Mouse (Mus musculus) embryonic facial prominence, embryonic 11.5 days (tissue): ENCODE data around the gene Slc29a1. TPM values are rescaled to one million over a fixed set of nuclear protein-coding genes. Genes with fewer than 3 reads are reported as not detected.

Source experiments
- ATAC-seq: fragments of 200-750 bp; cut with Nextera tagmentation; replicated peaks from 2 replicates; pipeline ENCODE4 v1.8.0; 2017; ENCODE audit warnings: low read depth; ENCODE audit not compliant: insufficient number of reproducible peaks, low FRiP score, low TSS enrichment
- DNase-seq: peaks from one replicate; pipeline ENCODE4 v3.0.0-alpha.2; 2015; ENCODE audit warnings: low spot score
- H3K27ac ChIP-seq: fragments of 300-500 bp; sonication (generic); replicated peaks from 2 replicates; pipeline ENCODE4 v1.5.1; 2014; ENCODE audit warnings: mild to moderate bottlenecking, low read depth, low read length, control low read depth
- H3K27me3 ChIP-seq: fragments of 300-500 bp; sonication (generic); 2 replicates; pipeline ENCODE4 v1.6.1; 2014; ENCODE audit warnings: mild to moderate bottlenecking, low read length, moderate library complexity, mixed read lengths; ENCODE audit not compliant: control insufficient read depth, insufficient read depth
- H3K36me3 ChIP-seq: fragments of 300-500 bp; sonication (generic); replicated peaks from 2 replicates; pipeline ENCODE4 v1.6.1; 2014; ENCODE audit warnings: low read depth, mild to moderate bottlenecking, low read length, moderate library complexity, mixed read lengths; ENCODE audit not compliant: control insufficient read depth, insufficient read depth
- H3K4me1 ChIP-seq: fragments of 300-500 bp; sonication (generic); 2 replicates; pipeline ENCODE4 v1.6.1; 2014; ENCODE audit warnings: low read length, mixed read lengths; ENCODE audit not compliant: control insufficient read depth, insufficient read depth
- H3K4me2 ChIP-seq: fragments of 300-500 bp; sonication (generic); 2 replicates; pipeline ENCODE4 v1.6.1; 2014; ENCODE audit warnings: low read depth, mild to moderate bottlenecking, control low read depth, low read length, moderate library complexity
- H3K4me3 ChIP-seq: fragments of 300-500 bp; sonication (generic); 2 replicates; pipeline ENCODE4 v1.5.1; 2014; ENCODE audit warnings: low read depth, low read length, control low read depth
- H3K9ac ChIP-seq: fragments of 300-500 bp; sonication (generic); replicated peaks from 2 replicates; pipeline ENCODE4 v1.6.1; 2014; ENCODE audit warnings: mild to moderate bottlenecking, control low read depth, low read length
- H3K9me3 ChIP-seq: fragments of 300-500 bp; sonication (generic); replicated peaks from 2 replicates; pipeline ENCODE4 v1.6.1; 2016; ENCODE audit warnings: mild to moderate bottlenecking, low read length, inconsistent platforms, mixed read lengths; ENCODE audit not compliant: control insufficient read depth
- WGBS: fragments of 180-500 bp; shearing (Covaris S2); extraction: QIAGEN DNeasy Blood & Tissue Kit; methylation state at CpG from one replicate; pipeline ENCODE4 v1.1.7; 2014; 5-methylcytosine and 5-hydroxymethylcytosine counted together
- polyA plus RNA-seq: library from polyadenylated mRNA; unstranded; fragments of >200 nt; fragmentation: Nextera tagmentation; extraction: Ambion mirVana; gene quantifications from 2 replicates; pipeline ENCODE4 v1.2.1, GENCODE M21; 2014

Slc29a1 gene
- polyA plus RNA-seq, 1 experiment from 2014 or later, result 52.5 TPM

DNA sequence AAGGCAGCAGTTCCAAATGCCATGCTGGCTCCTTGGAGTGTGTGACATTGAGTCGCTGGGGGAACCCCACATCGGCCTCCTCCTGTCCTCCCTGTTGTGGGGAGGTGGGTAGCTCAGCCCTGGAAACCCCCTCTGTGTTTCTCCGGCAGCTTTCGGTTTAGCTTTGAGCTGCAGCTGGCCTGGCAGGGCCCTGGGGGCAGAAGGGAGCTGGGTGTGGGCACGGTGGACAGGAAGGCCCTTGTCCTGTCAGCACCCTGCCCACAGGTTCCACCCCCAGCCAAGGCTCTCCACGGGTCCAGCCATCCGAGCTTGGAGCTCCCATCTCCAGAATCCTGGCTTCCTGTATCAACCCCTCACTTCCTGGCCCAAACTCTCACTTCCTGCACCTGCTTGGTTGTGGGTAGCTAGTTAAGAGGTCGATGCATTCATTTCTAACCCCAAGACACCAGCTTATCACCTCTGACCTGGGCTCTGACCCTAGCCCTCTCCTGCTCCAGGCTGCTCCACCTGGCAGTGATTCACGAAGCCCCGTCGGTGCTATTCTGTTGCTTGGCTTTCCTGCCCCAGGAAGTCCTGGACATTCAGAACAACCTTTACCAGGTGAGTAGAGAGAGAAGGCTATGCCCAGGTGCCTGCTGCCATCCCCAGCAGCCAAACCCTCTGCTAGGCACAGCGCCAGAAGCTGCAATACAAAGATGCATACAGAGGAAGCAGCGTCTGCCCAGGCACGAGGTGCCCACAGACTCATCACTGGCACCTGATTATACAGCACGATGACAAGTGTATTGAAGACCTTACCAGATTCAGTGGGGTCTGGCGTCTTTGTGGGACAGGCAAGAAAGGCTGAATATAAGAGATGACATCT, 41.2 kb downstream of the Slc29a1 start:
- no peaks in the 10 kb centered on the region for H3K9me3 ChIP-seq
- no peak for DNase-seq
- no peak overlapping the region for H3K4me3 ChIP-seq
- H3K4me1 ChIP-seq, result peaks cover 5% of the 10 kb centered on the region; the same call in 1 of the 2 replicates
- H3K36me3 ChIP-seq, result no peaks in the 10 kb centered on the region
- 61% methylated on average over 16 of the region's 16 CpGs for WGBS
- ATAC-seq, result no peak
- no peak overlapping the region for H3K27ac ChIP-seq
- H3K4me2 ChIP-seq, result no peak overlapping the region
- 0 out of 2 replicates have a peak, but pooled peaks cover 2% of the 10 kb centered on the region for H3K27me3 ChIP-seq
- H3K9ac ChIP-seq, result no peak overlapping the region; the same call in 1 of the 2 replicates

DNA sequence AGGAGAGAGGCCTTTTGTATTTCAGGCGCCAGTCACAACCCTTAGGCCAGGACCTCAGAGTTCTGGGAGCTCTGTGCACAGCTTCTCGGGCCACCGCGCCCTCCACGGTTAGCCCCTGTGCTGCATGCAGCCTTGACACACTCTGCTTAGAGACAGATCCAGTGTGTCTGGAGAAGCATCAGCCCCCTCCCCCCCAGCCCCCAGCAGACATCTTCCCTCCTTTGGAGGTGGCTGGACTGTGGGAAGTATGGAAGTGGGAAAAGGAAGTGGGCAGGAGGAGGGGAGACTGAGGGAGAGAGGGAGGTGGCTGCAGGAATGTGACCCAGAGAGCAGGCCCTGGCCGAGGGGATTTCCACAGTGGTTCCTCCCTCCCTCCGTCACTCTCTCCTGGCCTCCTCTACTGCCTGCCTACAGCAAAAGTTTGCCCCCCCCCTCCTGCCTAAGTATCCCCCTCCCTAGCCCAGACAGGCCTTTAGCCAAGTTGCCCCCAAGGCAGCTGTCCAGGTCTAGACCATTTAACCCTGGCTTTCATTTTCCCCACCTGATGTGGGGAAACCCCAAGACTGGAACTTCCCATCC, 42.1 kb downstream of the Slc29a1 start:
- no peaks in the 10 kb centered on the region for H3K36me3 ChIP-seq
- 0 out of 2 replicates have a peak overlapping the region, but pooled peaks have one; percentile 22 for H3K9ac ChIP-seq
- H3K4me2 ChIP-seq, result no peak overlapping the region
- H3K9me3 ChIP-seq, result no peaks in the 10 kb centered on the region
- no peak overlapping the region for H3K4me3 ChIP-seq
- DNase-seq (no peak), ATAC-seq (no peak)
- H3K27me3 ChIP-seq, result 0 out of 2 replicates have a peak, but pooled peaks cover 2% of the 10 kb centered on the region
- no peak overlapping the region for H3K27ac ChIP-seq
- peaks cover 5% of the 10 kb centered on the region; the same call in 1 of the 2 replicates for H3K4me1 ChIP-seq
- WGBS, result 67% methylated on average over 6 of the region's 7 CpGs

DNA sequence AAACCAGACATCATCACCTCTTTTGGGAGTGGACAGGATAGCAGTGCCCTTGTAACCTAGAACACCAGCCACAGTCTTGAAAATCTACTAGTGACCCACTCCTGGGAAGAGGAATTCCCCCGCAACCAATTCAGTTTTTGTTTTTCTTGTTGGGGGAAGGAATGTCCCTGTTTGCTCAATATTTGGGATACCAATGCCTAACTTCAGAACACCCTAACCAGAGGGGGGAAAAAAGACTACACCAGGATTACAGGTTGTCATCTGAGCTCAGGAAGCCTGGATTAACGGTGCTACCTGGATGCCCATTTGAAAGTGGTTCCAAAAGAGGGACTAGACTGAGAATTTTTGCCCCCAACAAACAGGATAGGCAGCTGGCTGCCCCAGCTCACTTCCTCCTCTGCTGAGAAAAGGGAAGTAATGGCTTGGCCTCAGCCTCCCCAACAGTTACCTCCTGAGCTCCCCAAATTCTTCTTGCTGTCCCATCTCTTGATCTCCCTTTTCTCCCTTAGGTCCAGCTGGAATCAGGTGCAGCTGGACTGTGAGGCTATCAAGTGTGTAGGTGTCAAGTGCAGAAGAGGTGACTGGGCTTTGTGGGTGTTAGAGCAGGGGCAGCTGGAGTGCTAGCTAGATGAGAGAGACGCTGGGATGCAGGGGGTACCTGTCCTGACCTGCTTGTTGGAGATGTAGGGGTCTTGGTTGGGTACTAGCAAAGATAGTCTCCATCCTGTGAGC, 42.7 kb downstream of the Slc29a1 start:
- H3K27me3 ChIP-seq, result 0 out of 2 replicates have a peak, but pooled peaks cover 2% of the 10 kb centered on the region
- no peak overlapping the region for H3K27ac ChIP-seq
- WGBS, result 67% methylated on average over 3 of the region's 3 CpGs
- H3K36me3 ChIP-seq, result no peaks in the 10 kb centered on the region
- H3K4me1 ChIP-seq, result peaks cover 5% of the 10 kb centered on the region; the same call in 1 of the 2 replicates
- H3K9ac ChIP-seq, result 0 out of 2 replicates have a peak overlapping the region, but pooled peaks have one; percentile 22
- no peak for ATAC-seq
- H3K4me2 ChIP-seq, result peak overlapping the region; percentile 96; the same call in 1 of the 2 replicates
- DNase-seq, result no peak
- H3K9me3 ChIP-seq, result no peaks in the 10 kb centered on the region
- H3K4me3 ChIP-seq, result peak overlapping the region; percentile 66; the same call in 1 of the 2 replicates

DNA sequence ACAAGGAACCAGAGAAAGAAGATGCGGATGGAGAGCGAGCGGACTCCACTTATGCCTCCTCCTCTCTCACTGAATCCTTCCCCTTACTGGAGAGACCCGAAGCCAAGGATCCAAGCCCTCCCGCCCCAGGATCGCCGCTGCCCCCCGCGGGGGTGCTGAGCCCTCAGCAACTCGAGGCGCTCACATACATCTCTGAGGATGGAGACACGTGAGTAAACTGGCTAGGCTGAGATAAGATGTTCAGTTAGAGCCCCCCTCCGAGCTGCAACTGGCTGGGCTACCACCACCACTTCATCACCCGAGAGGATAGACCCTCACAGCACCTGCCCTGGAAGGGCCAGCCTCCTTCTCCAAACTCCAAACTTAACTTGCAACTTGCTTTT, 43.3 kb downstream of the Slc29a1 start:
- H3K4me1 ChIP-seq, result peaks cover 5% of the 10 kb centered on the region; the same call in 1 of the 2 replicates

DNA sequence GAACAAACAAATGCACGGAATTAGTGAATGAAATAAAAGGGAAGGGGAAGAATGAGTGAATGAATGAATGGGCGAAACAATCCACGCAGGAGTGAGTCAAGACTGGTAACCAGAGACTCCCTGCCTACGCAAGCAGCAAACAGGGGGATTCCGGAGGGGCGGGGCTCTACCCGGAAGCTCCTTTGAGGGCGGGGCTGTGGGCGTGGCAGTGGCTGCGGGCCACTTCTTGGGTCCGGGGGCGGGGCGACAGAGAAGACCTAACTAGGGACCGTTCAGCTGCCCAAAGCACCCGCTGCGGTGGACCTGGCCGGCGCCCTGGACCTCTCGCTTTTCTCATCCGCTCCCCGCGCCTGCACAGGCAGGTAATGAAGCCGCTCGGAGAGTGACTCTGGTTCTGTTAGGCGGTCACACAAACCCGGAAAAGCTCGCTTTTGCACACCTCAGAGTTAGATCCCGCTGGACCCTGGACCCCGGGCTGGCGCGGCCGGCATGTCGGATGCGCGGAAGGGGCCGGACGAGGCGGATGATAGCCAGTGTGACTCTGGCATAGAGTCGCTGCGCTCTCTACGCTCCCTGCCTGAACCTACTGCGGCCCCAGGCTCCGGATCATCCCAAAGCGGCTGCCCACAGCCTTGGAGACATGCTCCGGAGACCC, 43.8 kb downstream of the Slc29a1 start, which contains the start of gene Nfkbie:
TSS of gene Nfkbie (plus strand) at position 252 of the 655 bp plus-strand sequence.
- H3K9ac ChIP-seq, result peak within 1 kb of the TSS; percentile 82
- peak; percentile 63 for ATAC-seq
- 0 out of 2 replicates have a peak, but pooled peaks cover 2% of the 10 kb centered on the region for H3K27me3 ChIP-seq
- H3K36me3 ChIP-seq, result no peaks in the 10 kb centered on the region
- H3K4me1 ChIP-seq, result peaks cover 5% of the 10 kb centered on the region; the same call in 1 of the 2 replicates
- no peak within 1 kb of the TSS for H3K27ac ChIP-seq
- DNase-seq, result peak; percentile 97
- peak within 1 kb of the TSS; percentile 96 for H3K4me2 ChIP-seq
- WGBS, result under 1% methylated on average over 45 of the region's 45 CpGs
- peak within 1 kb of the TSS; percentile 66 for H3K4me3 ChIP-seq
- no peaks in the 10 kb centered on the region for H3K9me3 ChIP-seq

More for the DNA sequence above, 43.3 kb downstream of the Slc29a1 start:
- peak overlapping the region; percentile 82 for H3K9ac ChIP-seq
- WGBS, result 5% methylated on average over 13 of the region's 14 CpGs
- peak overlapping the region; percentile 66 for H3K4me3 ChIP-seq
- H3K27ac ChIP-seq, result no peak overlapping the region
- 0 out of 2 replicates have a peak, but pooled peaks cover 2% of the 10 kb centered on the region for H3K27me3 ChIP-seq
- H3K9me3 ChIP-seq, result no peaks in the 10 kb centered on the region
- no peaks in the 10 kb centered on the region for H3K36me3 ChIP-seq
- H3K4me2 ChIP-seq, result peak overlapping the region; percentile 96
- ATAC-seq (no peak), DNase-seq (no peak)

DNA sequence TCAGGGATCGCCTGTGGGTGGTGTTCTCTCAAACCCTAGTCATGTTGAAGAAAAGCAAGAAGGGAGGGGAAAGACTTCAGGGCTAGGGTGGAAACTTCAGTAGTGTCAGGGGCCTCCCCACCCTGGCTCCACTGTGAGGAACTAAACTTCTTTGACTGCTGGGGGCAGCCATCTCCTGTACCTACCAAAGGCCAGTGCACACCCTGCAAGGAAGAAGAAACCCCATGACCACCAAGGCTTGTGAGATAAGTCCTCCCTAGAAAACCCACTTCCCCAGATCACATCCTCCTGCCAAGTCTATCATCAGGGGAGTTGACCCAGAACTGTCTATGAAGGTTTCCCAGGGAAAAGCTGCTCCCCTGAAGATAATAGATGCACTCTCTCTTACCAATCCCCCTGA, 45.0 kb downstream of the Slc29a1 start:
- no peak overlapping the region for H3K27ac ChIP-seq
- no peaks in the 10 kb centered on the region for H3K9me3 ChIP-seq
- no peak overlapping the region for H3K4me3 ChIP-seq
- no peaks in the 10 kb centered on the region for H3K36me3 ChIP-seq
- ATAC-seq (no peak), DNase-seq (no peak)
- 0 out of 2 replicates have a peak, but pooled peaks cover 2% of the 10 kb centered on the region for H3K27me3 ChIP-seq
- H3K4me1 ChIP-seq, result peaks cover 5% of the 10 kb centered on the region; the same call in 1 of the 2 replicates
- no peak overlapping the region for H3K4me2 ChIP-seq
- H3K9ac ChIP-seq, result no peak overlapping the region
- WGBS, result 56% methylated on average over 1 of the region's 1 CpGs

DNA sequence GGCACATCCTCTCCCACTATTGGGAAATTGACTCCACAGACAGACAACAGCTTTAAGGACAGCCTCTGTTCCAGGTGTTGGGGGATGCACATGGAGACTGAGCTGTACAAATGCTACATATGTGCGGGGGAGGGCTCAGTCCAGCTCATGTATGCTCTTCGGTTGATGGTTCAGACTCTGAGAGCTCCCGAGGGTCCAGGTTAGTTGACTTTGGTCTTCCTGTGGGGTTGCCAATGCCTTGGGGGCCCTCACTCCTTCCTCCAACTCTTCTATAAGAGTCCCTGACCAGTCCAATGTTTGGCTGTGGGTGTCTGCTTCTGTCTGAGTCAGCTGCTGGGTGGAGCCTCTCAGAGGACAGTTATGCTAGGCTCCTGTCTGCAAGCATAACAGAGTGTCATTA, 46.3 kb downstream of the Slc29a1 start:
- H3K27me3 ChIP-seq, result 0 out of 2 replicates have a peak, but pooled peaks cover 5% of the 10 kb centered on the region
- peaks cover 5% of the 10 kb centered on the region; the same call in 1 of the 2 replicates for H3K4me1 ChIP-seq
- H3K9me3 ChIP-seq, result no peaks in the 10 kb centered on the region
- no peak overlapping the region for H3K27ac ChIP-seq
- no peak overlapping the region for H3K4me3 ChIP-seq
- no peak overlapping the region for H3K9ac ChIP-seq
- DNase-seq (no peak), ATAC-seq (no peak)
- 78% methylated on average over 3 of the region's 3 CpGs for WGBS
- H3K4me2 ChIP-seq, result no peak overlapping the region
- H3K36me3 ChIP-seq, result no peaks in the 10 kb centered on the region
